Mouse (Mus musculus): ENCODE results near the gene Pxdn. TPM values are rescaled to one million over a fixed set of nuclear protein-coding genes. Genes with fewer than 3 reads are reported as not detected.

Pxdn gene
- polyA plus RNA-seq, 1 experiment: 9.4 TPM

DNA sequence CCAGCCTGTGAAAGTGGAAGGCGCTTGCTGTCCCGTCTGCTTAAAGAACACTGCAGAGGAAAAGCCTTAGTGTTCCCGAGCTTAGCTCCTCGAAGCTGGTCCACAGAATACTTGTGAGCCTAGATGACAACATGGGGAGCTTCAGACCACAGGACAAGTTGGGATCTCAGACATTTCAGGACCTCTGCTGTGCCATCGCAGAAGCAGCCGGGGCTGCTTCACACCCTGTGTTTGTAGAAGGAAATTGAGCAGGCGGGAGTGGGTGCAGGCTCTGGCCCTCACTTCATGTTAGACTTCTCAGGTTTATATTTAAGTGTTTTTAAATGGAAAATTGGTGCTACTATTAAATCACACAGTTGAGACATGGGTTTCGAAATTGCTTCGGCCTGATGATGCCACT lies 78.1 kb downstream of the Pxdn start:
- 84% methylated on average over 9 of the region's 9 CpGs for WGBS
- DNase-seq (ENCODE audit: low read depth, low spot score): no peak

- WGBS: 69% methylated on average over 3 of the region's 3 CpGs
Observed at GRCm38 (mm10) chr12:30017131-30017530, 79.7 kb downstream of the Pxdn start.

GRCm38 (mm10) chr12:30020447-30020846 lies 83.0 kb downstream of the Pxdn start:
- no peak for DNase-seq (ENCODE audit: low read depth, low spot score)

More at GRCm38 (mm10) chr12:30017131-30017530, 79.7 kb downstream of the Pxdn start:
- DNase-seq (ENCODE audit: low read depth, low spot score): no peak

DNA sequence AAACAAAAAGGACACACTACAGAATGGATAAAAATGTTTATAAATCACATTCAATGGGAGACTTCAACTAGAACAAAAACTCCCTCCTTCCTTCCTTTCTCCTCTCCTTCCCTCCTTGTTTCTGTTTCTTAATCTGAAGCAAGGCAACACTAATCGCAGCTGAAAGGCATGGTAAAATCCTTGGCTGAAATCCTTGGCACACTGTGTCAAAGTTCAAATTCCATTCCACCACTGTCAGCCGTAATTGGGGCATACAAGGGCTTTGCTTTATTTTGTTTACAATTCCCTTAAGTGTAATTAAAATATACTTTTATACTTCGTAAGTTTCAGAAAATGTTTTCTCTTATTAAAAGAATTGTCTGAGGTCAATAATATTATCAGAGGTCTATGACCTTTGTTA lies 86.1 kb downstream of the Pxdn start:
- 11% methylated on average over 3 of the region's 3 CpGs for WGBS
- DNase-seq (ENCODE audit: low read depth, low spot score): no peak

- 53% methylated on average over 2 of the region's 2 CpGs for whole genome bisulfite sequencing
- no peak for DNase-seq (ENCODE audit: low read depth, low spot score)
Observed at GRCm38 (mm10) chr12:30024264-30024825, 86.9 kb downstream of the Pxdn start.

DNA sequence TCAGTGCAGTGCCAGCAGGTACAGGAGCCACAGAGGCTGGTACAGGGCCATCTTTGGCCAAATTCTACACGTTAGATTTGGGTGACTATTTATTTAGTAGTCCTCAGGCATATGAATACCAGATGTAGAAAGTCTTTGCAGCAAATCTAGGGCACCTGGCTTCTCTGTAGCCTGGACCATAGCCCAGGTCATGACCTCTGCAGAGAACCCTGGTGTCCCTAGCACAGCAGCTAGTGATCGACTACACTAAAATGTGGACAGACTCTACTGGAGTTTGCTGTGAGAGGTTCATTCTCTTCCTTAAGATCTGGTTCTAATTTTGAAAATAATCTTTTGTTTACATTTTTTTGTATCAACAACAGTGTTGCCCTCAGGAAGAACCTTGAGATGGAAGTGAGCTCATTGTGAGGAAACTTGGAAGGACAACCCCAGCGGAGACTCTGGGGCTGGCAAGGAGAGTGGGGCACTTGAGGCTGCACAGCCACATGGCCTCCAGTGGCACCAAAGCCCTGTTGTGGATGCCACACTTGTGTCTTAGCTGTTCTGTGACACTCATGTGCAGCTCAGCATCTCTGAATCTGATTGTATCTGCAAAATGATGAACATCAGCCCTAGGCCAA lies 90.4 kb downstream of the Pxdn start:
- DNase-seq (ENCODE audit: low read depth, low spot score): no peak
- WGBS: 64% methylated on average over 3 of the region's 3 CpGs

DNA sequence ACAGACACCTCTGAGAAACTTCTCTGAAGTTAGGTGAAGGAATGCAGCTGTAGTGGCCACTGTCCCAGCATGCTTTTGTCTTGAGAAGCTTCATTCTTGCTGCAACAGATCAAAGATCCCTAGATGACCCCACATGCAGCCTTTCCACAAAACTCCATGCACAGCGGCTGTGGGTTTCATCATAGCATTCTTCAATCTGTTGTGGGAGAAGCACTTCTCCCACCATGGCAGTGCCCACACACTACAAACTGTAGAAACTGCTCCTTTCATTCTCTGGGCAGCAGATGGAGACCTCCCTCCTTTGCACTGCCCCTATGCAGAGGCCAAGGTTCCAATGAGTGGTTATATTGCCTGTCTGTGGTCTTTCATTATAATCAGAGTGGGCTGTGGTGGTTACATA lies 91.7 kb downstream of the Pxdn start:
- 82% methylated on average over 1 of the region's 1 CpGs for WGBS
- DNase-seq (ENCODE audit: low read depth, low spot score): no peak

DNA sequence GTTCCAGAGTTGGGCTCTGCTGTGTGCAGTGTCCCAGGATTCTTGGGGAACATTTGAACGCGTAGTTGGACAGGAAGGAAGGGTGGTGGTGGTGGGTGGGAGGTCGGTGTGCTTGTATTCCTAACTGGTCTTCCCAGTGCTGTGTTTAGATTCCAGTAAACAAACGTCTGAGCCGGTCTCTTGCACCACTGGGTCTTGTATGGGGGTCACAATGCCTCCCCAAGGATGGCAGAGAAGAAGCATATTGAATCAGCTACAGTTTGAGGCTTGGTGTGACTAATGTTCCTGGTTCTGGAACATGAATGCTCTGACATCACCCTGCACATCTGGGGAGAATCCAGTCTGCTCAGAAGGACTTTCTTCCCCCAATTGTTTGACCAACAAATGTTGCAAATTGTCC lies 93.2 kb downstream of the Pxdn start:
- no peak for DNase-seq (ENCODE audit: low read depth, low spot score)
- WGBS: 42% methylated on average over 5 of the region's 5 CpGs

- WGBS: 73% methylated on average over 5 of the region's 5 CpGs
- no peak for DNase-seq (ENCODE audit: low read depth, low spot score)
Observed at GRCm38 (mm10) chr12:30034681-30035080, 97.3 kb downstream of the Pxdn start.

GRCm38 (mm10) chr12:30035406-30035805 lies 98.0 kb downstream of the Pxdn start:
- 42% methylated on average over 1 of the region's 1 CpGs for WGBS
- DNase-seq (ENCODE audit: low read depth, low spot score): no peak

DNA sequence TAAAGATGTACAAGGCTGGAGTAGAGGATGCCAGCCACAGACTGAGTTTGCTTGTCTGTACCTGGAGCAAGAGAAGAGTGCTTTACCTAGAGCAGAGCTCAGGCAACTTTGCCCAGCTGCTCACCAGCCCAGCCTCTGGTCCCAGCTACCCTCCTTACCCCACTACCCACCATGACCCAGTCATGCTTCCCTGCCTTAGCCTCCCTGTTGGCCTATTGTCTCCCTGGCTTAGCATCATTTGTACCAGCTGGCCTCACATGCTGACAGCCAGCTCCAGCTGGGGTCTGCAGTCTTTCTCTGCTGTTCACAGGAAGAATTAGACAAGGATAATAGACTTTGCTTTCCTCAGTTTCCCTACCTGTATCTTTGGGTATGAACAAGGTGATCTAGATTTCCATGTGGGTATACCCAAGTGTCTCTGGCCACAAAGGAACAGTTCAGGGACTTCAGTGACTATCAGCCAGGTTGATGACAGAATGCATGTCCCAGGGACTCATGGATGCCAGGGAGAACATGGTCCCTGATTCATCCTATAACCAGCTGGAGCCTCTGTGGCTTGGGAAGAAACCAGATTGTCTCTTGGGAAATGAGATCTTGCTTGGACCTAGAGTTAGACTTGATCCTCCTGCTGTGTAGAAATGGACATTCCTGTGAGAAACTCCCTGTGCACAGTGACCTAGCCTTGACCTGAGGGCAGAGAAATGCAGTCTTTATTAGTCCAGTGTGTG lies 98.6 kb downstream of the Pxdn start:
- no peak for DNase-seq (ENCODE audit: low read depth, low spot score)

- WGBS: 45% methylated on average over 4 of the region's 4 CpGs
- DNase-seq (ENCODE audit: low read depth, low spot score): no peak
Observed at GRCm38 (mm10) chr12:30036569-30037055, 99.2 kb downstream of the Pxdn start.

GRCm38 (mm10) chr12:30039565-30039964 lies 102.2 kb downstream of the Pxdn start:
- DNase-seq (ENCODE audit: low read depth, low spot score): no peak
- 39% methylated on average over 4 of the region's 4 CpGs for WGBS

- WGBS: 16% methylated on average over 4 of the region's 4 CpGs
- no peak for DNase-seq (ENCODE audit: low read depth, low spot score)
Observed at GRCm38 (mm10) chr12:30040150-30040549, 102.7 kb downstream of the Pxdn start.

DNA sequence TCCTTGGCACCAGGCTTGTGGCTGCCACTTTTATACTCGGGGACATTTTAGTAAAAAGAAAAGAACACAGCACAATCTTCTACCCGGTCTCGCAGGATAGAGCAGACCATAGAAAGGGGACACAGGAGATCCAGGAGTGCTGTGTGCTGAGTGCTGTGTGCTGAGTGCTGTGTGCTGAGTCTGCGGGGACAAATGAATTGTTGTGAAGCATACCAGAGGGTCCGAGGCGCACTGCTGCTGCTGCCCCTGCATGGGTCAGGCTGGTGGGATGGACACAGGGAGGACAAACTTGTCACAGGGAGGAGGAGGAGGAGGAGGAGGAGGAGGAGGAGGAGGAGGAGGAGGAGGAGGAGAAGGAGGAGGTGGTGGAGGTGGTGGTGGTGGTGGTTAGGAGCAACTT lies 111.4 kb downstream of the Pxdn start:
- WGBS: 78% methylated on average over 6 of the region's 6 CpGs
- DNase-seq (ENCODE audit: low read depth, low spot score): no peak

DNA sequence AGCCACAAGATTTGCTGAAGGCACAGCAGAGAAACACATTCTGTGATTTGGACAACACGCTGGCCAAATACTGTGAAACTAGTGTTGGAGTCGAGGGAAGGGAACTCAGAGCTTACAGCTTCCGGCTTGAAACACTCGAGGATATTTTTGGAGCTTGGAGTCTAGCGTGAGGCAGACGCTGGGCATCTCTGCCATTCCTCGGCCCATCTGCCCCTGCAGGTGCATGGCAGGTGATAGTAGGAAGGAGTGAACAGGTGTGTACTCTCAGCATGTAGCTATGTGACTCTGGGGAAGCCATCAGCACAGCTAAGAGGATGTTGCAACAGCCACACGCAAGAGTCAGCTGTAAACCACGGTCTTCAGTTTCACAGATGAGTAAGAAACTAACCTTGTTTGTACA lies 112.4 kb downstream of the Pxdn start:
- 72% methylated on average over 9 of the region's 9 CpGs for WGBS
- no peak for DNase-seq (ENCODE audit: low read depth, low spot score)

GRCm38 (mm10) chr12:30050235-30050634 lies 112.8 kb downstream of the Pxdn start:
- 18% methylated on average over 4 of the region's 4 CpGs for WGBS
- DNase-seq (ENCODE audit: low read depth, low spot score): peak; percentile 21

DNA sequence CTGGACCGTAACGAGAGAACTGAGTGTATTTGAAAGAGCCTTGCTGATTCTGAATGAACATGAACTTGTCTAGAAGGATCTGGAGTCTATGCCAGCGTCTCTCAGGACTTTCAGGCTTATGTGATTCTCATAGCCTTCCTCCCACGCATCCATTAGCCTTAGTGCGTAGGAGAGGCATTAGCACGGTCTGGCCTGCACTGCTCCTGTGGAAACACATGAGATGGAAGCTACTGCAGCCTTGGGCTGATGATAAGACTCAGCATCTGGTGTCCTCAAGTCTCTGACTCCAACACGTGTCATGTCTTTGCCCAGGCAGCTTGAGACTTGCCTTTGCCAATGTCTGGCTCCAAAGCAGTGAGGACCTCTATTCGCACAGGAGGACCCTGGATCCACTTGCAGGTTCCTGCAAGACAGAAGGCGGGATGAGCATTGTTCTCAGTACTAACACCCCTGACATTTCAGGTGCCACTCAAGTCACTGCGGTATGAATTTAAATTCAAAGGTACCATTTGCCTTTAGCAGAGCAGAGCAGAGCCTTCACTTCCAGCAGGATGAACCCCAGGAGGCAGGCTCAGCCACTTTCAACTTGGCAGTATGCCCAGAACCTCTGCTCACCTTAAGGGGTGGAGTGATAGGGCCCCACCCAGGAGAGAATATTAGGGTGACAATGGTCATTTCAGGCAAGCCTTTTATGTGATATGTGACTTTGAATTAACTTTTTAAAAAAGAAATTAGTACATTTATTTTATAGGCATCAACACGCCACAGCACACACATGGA lies 117.5 kb downstream of the Pxdn start:
- DNase-seq (ENCODE audit: low read depth, low spot score): no peak
- 82% methylated on average over 11 of the region's 11 CpGs for WGBS

GRCm38 (mm10) chr12:30058044-30058443 lies 120.6 kb downstream of the Pxdn start:
- no peak for DNase-seq (ENCODE audit: low read depth, low spot score)
- WGBS: 68% methylated on average over 6 of the region's 6 CpGs

DNA sequence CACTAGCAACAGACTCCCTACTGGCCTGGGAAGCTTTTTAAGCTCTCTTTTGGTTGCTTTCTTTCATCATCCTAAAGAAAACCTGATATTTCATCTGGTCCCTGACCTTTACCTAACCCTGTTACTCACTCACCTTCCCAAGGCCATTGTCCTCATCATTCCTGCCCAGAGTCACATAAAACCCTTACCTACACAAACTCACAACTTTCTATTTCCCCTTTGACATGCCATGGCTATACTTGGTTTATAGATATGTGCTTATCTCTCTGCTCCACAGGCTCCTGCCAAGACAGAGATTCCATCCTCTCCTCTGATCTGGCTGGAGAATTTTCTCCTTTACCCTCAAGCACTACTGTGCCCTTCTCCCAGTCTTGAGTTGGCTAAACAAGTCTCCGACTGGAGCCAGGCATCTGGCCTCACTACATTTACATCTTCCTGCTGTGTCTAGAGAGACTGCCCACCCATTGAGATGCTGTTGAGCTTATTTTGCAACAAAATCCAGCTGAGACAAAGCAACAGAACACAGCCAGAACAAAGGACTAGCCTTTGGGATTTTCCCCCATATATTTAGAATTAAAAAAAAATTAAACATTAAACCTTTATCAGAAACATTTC lies 124.2 kb downstream of the Pxdn start:
- WGBS: 50% methylated on average over 1 of the region's 1 CpGs
- DNase-seq (ENCODE audit: low read depth, low spot score): no peak

Measured in large intestine, adult 2 months (tissue).